Mouse (Mus musculus) embryo, embryonic 9.5 days (tissue): ENCODE measurements at regions not wholly inside any gene's neighbourhood (a gene's known extent, or its start where the extent isn't known, plus 50 kb on each side); places are given as distances from the start of the nearest gene placed in this dataset.

Experiments used
- DNase-seq: peaks from one replicate; pipeline ENCODE4 v3.0.0-alpha.2; 2017; ENCODE audit errors: extremely low spot score

DNA sequence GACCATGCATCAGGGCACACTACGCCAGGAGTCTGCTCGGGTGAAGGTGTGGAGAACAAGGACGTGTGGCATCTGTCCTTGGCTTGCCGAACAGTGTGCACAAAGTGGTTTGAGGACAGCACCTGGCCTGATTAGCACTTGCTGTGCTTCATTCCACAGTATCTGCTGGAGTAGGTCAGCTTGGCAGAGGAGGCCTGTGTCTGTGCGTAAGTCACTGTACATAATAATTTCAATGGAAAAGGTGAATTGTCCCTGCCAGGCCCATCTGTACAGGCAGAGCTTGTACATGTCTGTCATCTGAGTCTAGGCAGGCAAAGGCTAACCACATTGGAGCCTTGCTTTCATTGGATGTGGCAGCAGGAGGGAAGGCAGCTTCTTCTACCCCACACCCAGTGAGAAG, 979.5 kb upstream of the Car8 start:
- DNase-seq: no peak

DNA sequence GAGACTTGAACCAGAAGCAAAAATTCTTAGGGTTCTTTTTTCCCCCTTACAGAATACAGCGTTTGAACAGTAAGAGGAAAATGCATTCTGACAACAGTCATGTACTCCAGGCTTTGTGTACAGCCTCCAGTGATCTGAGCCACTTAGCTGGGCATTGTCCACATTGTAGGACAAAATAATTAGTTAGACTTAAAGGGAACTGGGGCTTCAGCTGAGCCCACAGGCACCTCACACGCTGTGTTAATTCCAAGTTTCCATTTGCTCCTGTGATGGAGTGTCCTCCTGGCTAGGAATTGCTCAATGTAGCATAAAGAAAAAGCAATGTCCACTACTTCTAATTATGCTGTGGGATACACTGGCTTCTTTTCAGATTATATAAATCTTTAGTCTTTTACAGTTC, 969.8 kb upstream of the Car8 start:
- DNase-seq: no peak

DNA sequence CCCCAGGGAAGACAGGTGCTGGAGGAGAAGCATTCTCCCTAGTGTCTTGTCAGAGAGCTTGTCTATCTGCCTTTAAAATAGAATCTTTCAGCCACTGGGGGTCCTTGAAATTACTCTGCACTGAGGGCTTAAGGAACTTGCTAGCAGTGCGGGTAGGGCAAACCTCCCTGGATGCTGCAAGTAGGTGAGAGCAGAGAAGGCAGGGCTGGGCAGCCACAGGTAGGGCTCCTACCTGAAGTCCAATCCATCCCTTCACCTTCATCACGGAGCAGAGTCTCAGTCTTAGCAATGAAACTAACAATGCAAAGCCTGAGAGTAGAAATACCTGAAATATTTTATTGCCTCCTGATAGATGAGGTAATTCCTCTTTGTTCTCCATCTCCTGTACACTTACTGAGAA, 961.2 kb upstream of the Car8 start:
- DNase-seq: no peak

GRCm38 (mm10) chr4:9196435-9196834, 957.6 kb upstream of the Car8 start:
- no peak for DNase-seq

- no peak for DNase-seq
Measured at GRCm38 (mm10) chr4:9193121-9193520, 954.3 kb upstream of the Car8 start.

GRCm38 (mm10) chr4:9185156-9185875, 946.5 kb upstream of the Car8 start:
- peak; percentile 36 for DNase-seq

DNA sequence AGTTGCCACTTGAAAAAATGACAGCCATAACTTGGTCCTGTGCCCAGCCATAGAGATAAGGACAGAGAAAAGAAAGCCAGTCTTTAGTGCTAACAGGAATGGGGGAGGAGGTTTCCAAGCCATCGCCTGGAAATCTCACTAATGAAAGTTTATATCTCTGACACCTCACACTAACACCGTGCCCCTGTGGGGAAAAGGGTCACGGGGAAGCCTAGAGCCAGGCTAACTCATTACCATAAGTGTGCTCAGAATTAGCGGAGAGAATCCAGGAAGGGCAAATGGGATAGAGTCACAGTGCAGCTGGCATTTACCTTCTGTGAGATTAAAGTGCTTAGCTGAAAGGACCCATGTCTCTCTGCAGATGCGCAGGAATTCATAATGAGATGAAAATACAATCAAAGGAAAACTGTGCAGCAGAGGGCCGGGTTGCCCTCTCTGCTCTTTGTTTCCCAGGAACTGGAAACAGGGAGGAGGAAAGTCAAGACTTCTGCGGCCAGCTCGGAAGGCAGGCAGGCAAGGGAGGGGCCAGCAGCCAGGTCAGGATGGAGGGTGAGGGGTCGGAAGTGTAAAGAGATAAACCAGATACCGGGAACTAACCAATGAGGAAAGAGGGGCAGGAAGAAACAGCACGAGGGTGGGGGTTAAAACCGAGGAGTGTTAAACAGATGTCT, 945.7 kb upstream of the Car8 start:
- DNase-seq: peak; percentile 82

GRCm38 (mm10) chr4:9174365-9174764, 935.5 kb upstream of the Car8 start:
- DNase-seq: no peak

DNA sequence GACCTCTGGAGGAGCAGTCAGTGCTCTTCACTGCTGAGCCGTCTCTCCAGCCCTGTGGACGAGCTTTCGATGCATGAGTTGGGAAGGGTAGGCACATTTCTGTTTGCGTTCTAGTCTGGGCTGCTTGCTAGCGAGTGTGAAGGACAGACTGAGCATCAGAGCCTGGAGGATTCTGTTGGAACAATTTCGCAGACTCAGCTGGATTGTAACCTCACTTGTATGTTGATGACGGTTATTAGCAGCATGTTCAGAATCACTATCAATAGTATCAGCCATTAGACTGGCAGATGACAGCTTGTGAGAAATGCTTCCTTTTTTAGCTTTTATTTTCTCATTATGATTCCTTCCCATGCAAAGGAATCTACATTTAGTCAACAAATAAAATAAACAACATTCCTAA, 923.5 kb upstream of the Car8 start:
- DNase-seq: no peak

DNA sequence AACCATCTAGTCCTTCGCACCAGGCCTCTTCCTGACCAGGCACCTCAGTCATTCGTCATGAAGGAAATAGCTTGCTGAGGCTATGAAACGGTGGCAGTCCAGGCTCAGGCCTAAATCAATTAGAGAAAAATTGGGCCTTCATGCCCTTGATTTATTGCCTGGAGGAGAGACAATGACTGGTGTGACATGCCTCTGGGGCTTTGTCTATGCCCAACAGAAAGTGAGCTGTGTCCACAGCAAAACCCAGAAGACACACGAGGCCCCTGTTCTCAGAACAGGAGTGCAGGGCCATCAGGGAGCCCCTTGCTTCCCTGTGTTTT, 922.9 kb upstream of the Car8 start:
- DNase-seq: no peak

- DNase-seq: no peak
Measured at GRCm38 (mm10) chr4:9161068-9161813, 922.4 kb upstream of the Car8 start.

GRCm38 (mm10) chr4:9147732-9148131, 908.9 kb upstream of the Car8 start:
- peak; percentile 32 for DNase-seq

DNA sequence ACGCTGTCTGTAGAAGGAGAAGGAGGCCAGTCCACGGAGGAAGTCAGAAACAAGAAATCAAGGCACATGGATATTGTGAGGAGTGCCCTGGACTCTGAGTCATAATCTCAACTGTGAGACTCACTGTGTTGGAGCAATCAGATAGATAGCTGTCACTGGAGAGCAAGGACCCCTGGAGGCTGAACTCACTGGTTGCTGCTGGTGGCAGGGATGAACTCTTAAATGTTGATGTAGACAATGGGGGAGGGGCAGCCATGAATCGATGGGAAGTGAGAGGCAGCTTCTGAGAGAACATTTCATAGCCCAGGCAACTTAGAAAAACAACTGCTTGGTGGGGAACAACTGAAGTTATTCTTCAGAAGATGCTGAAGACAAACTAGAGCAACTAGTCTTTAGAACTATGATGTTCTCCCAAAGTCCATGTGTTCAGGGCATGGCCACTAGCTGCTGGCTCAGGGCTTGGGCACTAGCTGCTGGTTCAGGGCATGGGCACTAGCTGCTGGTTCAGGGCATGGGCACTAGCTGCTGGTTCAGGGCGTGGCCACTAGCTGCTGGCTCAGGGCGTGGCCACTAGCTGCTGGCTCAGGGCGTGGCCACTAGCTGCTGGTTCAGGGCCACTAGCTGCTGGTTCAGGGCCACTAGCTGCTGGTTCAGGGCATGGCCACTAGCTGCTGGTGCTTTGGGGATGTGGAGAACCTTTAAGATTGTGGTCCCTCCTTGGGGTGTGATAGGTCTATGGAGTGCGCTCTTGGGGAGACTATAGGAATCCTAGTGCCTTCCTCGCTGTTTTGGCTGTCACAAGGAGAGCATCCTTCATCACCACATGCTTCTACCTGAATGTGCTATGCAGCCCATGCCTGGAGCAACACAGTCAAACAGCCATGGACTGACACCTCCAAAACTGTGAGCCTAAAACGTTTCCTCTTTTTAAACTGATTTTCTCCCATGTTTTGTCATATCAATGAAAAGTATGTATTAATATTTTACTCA, 905.7 kb upstream of the Car8 start:
- DNase-seq: no peak

DNA sequence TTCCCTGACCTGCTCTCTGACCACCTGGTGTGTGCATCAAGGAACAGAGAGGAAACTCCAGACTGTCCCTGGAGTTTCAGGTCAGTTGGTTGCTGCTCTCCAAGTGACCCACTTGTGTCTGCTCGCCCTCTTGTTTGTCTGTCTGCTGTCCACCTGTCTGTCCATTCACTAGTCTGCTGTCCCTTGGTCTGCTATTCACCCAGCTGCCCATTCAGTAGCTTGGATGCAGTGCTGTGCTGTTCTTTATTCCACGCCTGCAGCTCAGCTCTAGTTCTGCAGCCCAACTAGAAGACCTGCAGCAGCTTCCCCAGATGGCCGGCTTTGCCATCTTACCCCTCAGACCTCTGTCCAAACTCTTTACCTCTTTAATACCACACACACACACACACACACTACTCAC, 904.2 kb upstream of the Car8 start:
- no peak for DNase-seq

GRCm38 (mm10) chr4:9141946-9142683, 903.3 kb upstream of the Car8 start:
- DNase-seq: no peak

DNA sequence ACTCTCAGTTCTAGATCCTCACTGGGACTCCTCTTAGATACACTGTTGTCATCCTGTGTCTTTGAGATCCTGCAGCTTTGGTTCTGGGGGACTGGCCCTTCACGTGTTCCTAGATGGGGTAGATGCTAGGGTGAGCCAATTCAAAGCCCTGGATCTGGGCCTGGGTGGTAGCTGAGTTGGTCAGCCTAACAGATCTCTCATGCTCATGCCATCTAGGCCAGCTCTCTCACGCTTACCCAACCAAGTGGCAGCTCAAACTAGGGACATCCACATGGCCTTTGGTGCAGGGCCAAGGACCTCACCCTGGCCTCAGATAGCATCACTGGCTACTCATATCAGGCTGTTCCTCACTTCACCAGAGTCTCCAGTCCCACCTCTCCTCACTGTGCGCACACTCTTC, 901.9 kb upstream of the Car8 start:
- no peak for DNase-seq

DNA sequence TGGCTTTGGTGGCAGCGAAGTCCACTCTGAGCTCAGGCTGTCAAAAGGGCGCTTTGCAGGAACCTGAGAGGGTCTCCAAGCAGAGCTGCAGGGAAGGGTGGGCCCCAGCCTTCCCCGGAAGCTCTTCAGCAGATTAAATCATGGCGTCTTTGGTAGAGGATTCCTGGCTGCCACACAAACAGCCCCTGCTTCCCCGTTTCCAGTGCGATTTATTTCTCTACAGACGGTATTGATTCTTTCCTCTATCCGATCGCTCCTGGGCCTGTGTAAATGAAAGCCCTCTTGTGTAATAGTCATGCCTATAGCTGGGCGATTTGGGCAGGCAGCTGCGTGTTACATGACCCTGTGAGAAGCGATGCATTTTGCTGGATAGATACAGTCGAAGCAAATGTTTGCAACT, 897.8 kb upstream of the Car8 start:
- DNase-seq: no peak

DNA sequence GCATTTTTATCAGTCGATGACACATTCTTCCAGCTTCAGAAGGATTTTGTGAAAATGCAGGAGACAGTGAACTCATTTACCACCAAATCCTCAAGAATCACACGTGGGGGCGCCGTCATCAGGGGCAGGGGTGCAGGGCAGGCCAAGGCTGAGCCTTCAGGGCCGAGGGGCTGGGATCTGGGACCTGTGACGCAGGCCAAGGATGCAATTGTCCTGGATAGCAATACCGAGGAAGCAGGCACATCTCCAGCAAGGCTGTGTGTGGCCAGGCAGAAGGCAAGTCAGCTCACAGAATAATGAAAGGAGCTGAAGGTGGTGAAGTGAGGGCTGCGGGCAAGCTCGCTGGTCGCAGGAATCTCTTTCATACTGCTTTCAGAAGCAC, 897.3 kb upstream of the Car8 start:
- no peak for DNase-seq

- DNase-seq: peak; percentile 91
Measured at GRCm38 (mm10) chr4:9135481-9136187, 896.8 kb upstream of the Car8 start.

- DNase-seq: no peak
Measured at GRCm38 (mm10) chr4:9133695-9134094, 894.9 kb upstream of the Car8 start.
